Mouse (Mus musculus): ENCODE results near the gene Olfr828.

Gene Olfr828

DNA sequence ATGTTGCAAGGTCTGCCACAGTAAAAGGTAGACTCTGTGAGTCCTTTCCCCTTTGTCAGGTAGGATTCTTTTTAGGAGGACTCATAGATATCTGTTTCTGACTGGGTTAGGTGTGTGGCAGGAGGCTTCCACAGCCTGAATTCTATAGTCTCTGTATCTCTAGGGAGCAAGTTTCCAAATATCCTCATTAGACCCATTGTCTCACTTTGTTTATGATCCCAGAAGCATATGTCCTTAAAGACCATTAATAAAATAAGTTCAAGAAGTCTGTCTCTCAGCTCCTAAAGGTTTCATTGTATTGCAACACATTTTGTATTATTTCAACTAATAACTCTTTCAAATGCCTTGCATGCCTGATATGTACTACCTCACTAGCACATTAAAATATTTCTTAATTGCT, at the start of gene Olfr828:
Gene Olfr828 (minus strand): TSS at position 101 of the 400 bp plus-strand sequence.
- no peak for DNase-seq (ENCODE audit: low spot score)

DNA sequence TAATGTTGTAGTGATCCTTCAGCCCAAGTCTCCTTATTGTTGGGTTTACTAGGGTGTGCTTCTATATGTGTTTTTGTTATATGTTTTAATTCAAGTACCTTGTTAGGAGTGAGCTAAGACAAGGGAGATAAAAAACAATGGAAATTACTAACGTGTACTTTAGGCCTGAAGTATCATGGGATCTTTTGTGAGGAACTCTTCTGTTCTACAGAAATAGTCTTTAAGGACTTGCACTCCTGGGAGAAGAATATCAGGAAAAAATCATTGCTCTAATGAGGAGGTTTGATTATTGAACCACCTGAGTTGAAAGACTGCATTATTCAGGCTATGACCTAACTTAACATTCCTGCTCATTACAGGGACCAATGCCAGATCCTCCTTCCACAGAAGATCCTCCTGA, 35.3 kb upstream of the Olfr828 start, which contains the start of gene Olfr829:
Gene Olfr829 (plus strand): TSS at position 301 of the 400 bp plus-strand sequence.
- DNase-seq (ENCODE audit: low spot score) = no peak

DNA sequence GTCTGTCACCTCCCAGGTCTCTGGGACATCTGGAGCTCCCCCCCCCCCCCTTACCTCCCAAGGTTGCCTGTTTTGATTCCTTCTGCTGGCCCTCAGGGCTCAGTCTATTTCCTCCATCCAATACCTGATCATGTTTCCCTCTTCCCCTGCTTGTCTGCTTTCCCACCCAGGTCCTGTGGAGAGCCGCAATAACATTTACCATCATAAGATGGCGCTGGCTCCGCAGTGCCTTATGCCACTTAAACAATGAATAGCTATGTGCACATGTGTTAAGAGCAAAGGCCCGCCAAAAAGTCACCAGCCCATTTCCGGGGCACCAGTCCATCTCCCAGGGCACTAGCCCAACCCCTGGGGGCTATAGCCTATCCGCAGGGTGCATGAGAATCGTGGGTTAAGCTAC, 34.0 kb downstream of the Olfr828 start:
- DNase-seq (ENCODE audit: low spot score) = no peak

DNA sequence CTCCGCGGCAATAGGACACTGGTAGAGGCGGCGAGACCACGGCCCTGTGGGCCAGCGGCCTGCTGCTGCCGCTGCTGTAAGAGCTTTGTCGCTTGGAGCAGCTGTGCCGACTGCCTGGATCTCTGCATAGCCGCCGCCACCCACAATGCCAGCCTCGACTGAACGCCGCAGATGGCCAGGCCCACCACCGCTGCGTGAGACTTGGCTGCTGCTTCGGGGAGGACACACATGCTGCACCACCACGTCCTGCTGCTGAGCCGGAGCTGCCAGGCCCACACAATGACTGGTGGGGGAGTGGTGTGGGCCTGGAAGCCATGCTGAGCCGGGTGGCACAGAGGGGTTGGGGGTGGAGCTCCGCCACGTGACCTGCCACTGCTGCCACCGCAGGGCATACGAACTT, 39.9 kb downstream of the Olfr828 start:
- DNase-seq (ENCODE audit: low spot score) = no peak

DNA sequence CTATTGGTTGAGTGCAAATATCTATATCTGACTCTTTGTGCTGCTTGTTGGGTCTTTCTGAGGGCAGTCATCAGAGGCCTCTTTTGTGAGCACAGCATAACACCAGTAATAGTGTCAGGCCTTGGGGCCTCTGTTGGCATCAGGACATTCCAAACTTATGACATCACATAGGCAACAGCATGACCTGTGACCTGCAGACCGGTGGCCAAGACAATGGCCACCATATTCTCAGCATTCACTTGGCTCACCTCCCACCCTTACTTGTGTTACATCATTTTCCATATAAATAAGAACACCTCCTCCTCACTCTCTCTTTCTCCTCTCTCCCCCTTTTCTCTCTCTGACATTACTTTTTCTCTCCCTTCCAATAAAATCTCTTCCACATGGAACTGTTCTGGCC, 40.3 kb downstream of the Olfr828 start:
- no peak for DNase-seq (ENCODE audit: low spot score)
